Mouse (Mus musculus): ENCODE measurements at regions not wholly inside any gene's neighbourhood (a gene's known extent, or its start where the extent isn't known, plus 50 kb on each side); places are given as distances from the start of the nearest gene placed in this dataset.

- DNase-seq (ENCODE audit: low spot score) = no peak
Measured at GRCm38 (mm10) chr2:115441100-115441499, 140.4 kb upstream of the BC052040 start.

GRCm38 (mm10) chr2:115449783-115450483 lies 131.6 kb upstream of the BC052040 start:
- no peak for DNase-seq (ENCODE audit: low spot score)

- no peak for DNase-seq (ENCODE audit: low spot score)
Measured at GRCm38 (mm10) chr2:115455593-115455992, 125.9 kb upstream of the BC052040 start.

GRCm38 (mm10) chr2:115456372-115457022 lies 125.0 kb upstream of the BC052040 start:
- DNase-seq (ENCODE audit: low spot score) = no peak

- no peak for DNase-seq (ENCODE audit: low spot score)
Measured at GRCm38 (mm10) chr2:115460028-115460881, 121.3 kb upstream of the BC052040 start.

- DNase-seq (ENCODE audit: low spot score) = no peak
Measured at GRCm38 (mm10) chr2:115460882-115461151, 120.7 kb upstream of the BC052040 start.

GRCm38 (mm10) chr2:115466170-115466569 lies 115.3 kb upstream of the BC052040 start:
- peak; percentile 50 for DNase-seq (ENCODE audit: low spot score)

- no peak for DNase-seq (ENCODE audit: low spot score)
Measured at GRCm38 (mm10) chr2:115467107-115467745, 114.3 kb upstream of the BC052040 start.

GRCm38 (mm10) chr2:115467936-115468335 lies 113.6 kb upstream of the BC052040 start:
- peak; percentile 47 for DNase-seq (ENCODE audit: low spot score)

GRCm38 (mm10) chr2:115468471-115468909 lies 113.0 kb upstream of the BC052040 start:
- DNase-seq (ENCODE audit: low spot score) = peak; percentile 44

GRCm38 (mm10) chr2:115469165-115469821 lies 112.2 kb upstream of the BC052040 start:
- DNase-seq (ENCODE audit: low spot score) = no peak

GRCm38 (mm10) chr2:115472393-115472792 lies 109.1 kb upstream of the BC052040 start:
- no peak for DNase-seq (ENCODE audit: low spot score)

GRCm38 (mm10) chr2:115483418-115484288 lies 97.9 kb upstream of the BC052040 start:
- DNase-seq (ENCODE audit: low spot score) = no peak

- DNase-seq (ENCODE audit: low spot score) = no peak
Measured at GRCm38 (mm10) chr2:115488465-115488864, 93.1 kb upstream of the BC052040 start.

GRCm38 (mm10) chr2:115493020-115493419 lies 88.5 kb upstream of the BC052040 start:
- DNase-seq (ENCODE audit: low spot score) = no peak

GRCm38 (mm10) chr2:115499904-115500303 lies 81.6 kb upstream of the BC052040 start:
- no peak for DNase-seq (ENCODE audit: low spot score)

- DNase-seq (ENCODE audit: low spot score) = peak; percentile 53
Measured at GRCm38 (mm10) chr2:115509527-115509926, 72.0 kb upstream of the BC052040 start.

GRCm38 (mm10) chr2:115511146-115511545 lies 70.4 kb upstream of the BC052040 start:
- no peak for DNase-seq (ENCODE audit: low spot score)

GRCm38 (mm10) chr2:115511612-115512525 lies 69.6 kb upstream of the BC052040 start:
- DNase-seq (ENCODE audit: low spot score) = no peak

- DNase-seq (ENCODE audit: low spot score) = no peak
Measured at GRCm38 (mm10) chr2:115512891-115513290, 68.6 kb upstream of the BC052040 start.
